Mouse (Mus musculus) ES-E14 (cell line): ENCODE measurements around the gene Slc6a14.

Experiments used
- CHD2 ChIP-seq: IDR thresholded peaks from 2 replicates; pipeline ENCODE4 v1.6.1; 2014; ENCODE audit warnings: mild to moderate bottlenecking, low read depth, low read length, inconsistent platforms
- ZNF384 ChIP-seq: IDR thresholded peaks from 2 replicates; pipeline ENCODE4 v1.6.1; 2012; ENCODE audit warnings: low read depth, low read length, inconsistent platforms

GRCm38 (mm10) chrX:21695220-21695619 is 19.5 kb upstream of the Slc6a14 start:
- TF ChIP-seq CHD2 (no peak), ZNF384 (no peak)
